Mouse (Mus musculus) midbrain, embryonic 11.5 days (tissue): ENCODE data around the gene Sertad1. TPM values are rescaled to one million over a fixed set of nuclear protein-coding genes. Genes with fewer than 3 reads are reported as not detected.

Source experiments
- ATAC-seq: fragments of 200-750 bp; cut with Nextera tagmentation; 2 replicates; pipeline ENCODE4 v1.8.0; 2017; ENCODE audit warnings: moderate TSS enrichment, moderate library complexity; ENCODE audit not compliant: low FRiP score
- DNase-seq: peaks from one replicate; pipeline ENCODE4 v3.0.0; 2015; ENCODE audit warnings: low spot score; ENCODE audit errors: missing footprints
- H3K27ac ChIP-seq: fragments of 300-500 bp; sonication (generic); 2 replicates; pipeline ENCODE4 v1.5.1; 2014; ENCODE audit warnings: low read depth, low read length
- H3K27me3 ChIP-seq: fragments of 300-500 bp; sonication (generic); 2 replicates; pipeline ENCODE4 v1.6.1; 2014; ENCODE audit warnings: mild to moderate bottlenecking, low read length, moderate library complexity, mixed read lengths; ENCODE audit not compliant: control insufficient read depth, insufficient read depth
- H3K36me3 ChIP-seq: fragments of 300-500 bp; sonication (generic); 2 replicates; pipeline ENCODE4 v1.6.1; 2014; ENCODE audit warnings: mild to moderate bottlenecking, low read length, moderate library complexity, mixed read lengths; ENCODE audit not compliant: control insufficient read depth, insufficient read depth
- H3K4me1 ChIP-seq: fragments of 300-500 bp; sonication (generic); 2 replicates; pipeline ENCODE4 v1.6.1; 2014; ENCODE audit warnings: low read length; ENCODE audit not compliant: control insufficient read depth, insufficient read depth
- H3K4me2 ChIP-seq: fragments of 300-500 bp; sonication (generic); 2 replicates; pipeline ENCODE4 v1.6.1; 2014; ENCODE audit warnings: mild to moderate bottlenecking, moderate library complexity
- H3K4me3 ChIP-seq: fragments of 300-500 bp; sonication (generic); 2 replicates; pipeline ENCODE4 v1.5.1; 2014; ENCODE audit warnings: low read depth, low read length
- H3K9ac ChIP-seq: fragments of 300-500 bp; sonication (generic); 2 replicates; pipeline ENCODE4 v1.6.1; 2014; ENCODE audit warnings: low read length
- H3K9me3 ChIP-seq: fragments of 300-500 bp; sonication (generic); 2 replicates; pipeline ENCODE4 v1.6.1; 2016; ENCODE audit warnings: low read length; ENCODE audit not compliant: control insufficient read depth
- WGBS: fragments of 180-500 bp; shearing (Covaris S2); extraction: QIAGEN DNeasy Blood & Tissue Kit; methylation state at CpG from one replicate; pipeline ENCODE4 v1.1.7; 2014; 5-methylcytosine and 5-hydroxymethylcytosine counted together
- polyA plus RNA-seq: library from polyadenylated mRNA; unstranded; fragments of >200 nt; fragmentation: Nextera tagmentation; extraction: Ambion mirVana; gene quantifications from 2 replicates; pipeline ENCODE4 v1.2.1, GENCODE M21; 2014

Gene Sertad1
- polyA plus RNA-seq, 1 experiment from 2014 or later, result 15.5 TPM

DNA sequence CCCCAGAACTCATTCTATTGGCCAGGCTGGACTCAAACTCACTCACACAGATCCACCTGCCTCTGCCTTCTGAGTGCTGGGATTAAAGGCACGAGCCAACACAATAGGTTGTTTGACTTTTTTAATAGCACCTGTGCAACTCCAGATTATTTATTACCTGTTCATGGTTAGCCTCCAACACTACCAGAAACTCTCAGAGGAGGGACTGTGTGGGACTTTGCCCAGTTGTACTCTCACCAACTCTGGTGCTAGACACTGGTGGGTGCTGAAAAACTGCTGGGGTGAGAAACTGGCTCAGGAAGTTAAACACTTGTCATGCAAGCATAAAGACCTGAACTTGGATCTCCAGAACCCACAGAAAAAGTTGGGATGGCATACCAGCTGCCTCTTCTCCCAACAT is 7.0 kb upstream of the Sertad1 start:
- Histone ChIP-seq H3K27ac (no peak overlapping the region), H3K4me2 (no peak overlapping the region), H3K4me1 (peaks cover 6% of the 10 kb centered on the region; the same call in 1 of the 2 replicates), H3K9ac (no peak overlapping the region), H3K9me3 (no peaks in the 10 kb centered on the region), H3K4me3 (no peak overlapping the region), H3K36me3 (peaks cover 5% of the 10 kb centered on the region; the same call in 1 of the 2 replicates), H3K27me3 (no peaks in the 10 kb centered on the region)
- WGBS, result 80% methylated on average over 1 of the region's 1 CpGs
- DNase-seq (peak; percentile 56), ATAC-seq (no peak)

DNA sequence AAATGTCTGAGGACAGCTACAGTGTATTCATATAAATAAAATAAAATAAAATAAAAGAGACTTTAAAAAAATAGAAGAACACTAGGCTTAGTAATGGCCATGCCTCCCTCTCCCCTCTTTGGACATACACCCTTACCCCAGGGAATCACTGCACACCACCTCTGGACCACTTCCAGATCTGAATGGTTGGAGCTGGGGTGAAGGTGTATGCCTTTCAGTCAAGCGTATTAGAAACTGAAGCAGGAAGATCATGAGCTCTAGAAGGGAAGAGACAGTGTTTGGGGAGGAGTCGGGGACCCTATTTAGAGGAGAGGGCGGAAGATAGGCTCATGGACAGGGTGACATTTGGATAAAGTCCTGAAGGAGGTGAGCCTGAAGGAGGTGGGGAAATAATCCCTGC is 6.2 kb upstream of the Sertad1 start:
- Histone ChIP-seq H3K36me3 (peaks cover 5% of the 10 kb centered on the region; the same call in 1 of the 2 replicates), H3K27me3 (no peaks in the 10 kb centered on the region; the same call in 1 of the 2 replicates), H3K4me1 (0 out of 2 replicates have a peak, but pooled peaks cover 2% of the 10 kb centered on the region), H3K9ac (no peak overlapping the region), H3K4me3 (no peak overlapping the region), H3K9me3 (no peaks in the 10 kb centered on the region), H3K27ac (no peak overlapping the region), H3K4me2 (no peak overlapping the region)
- WGBS, result 64% methylated on average over 3 of the region's 3 CpGs
- no peak for ATAC-seq
- no peak for DNase-seq

DNA sequence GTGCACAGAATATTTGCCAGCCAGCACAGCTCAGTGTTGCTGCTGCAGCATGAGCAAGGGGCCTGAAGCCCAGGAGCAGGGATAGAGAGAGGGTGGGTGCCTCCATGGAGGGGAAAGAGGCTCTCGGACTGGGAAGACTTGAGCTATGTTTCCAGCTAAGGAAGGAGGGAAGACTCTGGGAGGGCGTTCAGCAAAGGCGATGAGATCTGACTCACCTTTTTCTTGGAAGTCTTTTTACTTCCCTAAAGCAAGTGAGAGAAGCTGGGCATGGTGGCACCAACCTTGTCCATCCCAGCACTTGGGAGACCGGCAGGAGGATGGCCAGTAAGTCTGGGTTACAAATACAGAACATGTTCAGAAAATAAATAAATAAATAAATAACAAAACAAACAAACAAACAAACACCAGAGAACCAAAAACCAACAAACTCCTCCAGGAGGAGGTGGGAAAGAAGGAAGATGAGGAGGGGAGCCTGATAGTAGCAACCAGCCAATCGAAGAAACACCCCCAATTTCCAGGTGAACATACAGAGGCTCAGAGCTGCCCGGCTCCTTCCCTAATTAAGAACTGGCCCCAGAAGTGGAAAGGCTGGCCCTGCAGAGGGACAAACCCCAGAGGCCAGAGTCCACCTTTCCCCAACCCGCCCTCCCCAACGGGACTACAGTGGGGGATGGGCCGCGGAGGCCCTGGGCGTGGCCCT is 5.6 kb upstream of the Sertad1 start:
- DNase-seq (no peak), ATAC-seq (no peak; the same call in 1 of the 2 replicates)
- Histone ChIP-seq H3K9ac (peak overlapping the region; percentile 51; the same call in 1 of the 2 replicates), H3K4me2 (peak overlapping the region; percentile 46), H3K9me3 (no peaks in the 10 kb centered on the region), H3K36me3 (peaks cover 5% of the 10 kb centered on the region; the same call in 1 of the 2 replicates), H3K4me1 (0 out of 2 replicates have a peak, but pooled peaks cover 2% of the 10 kb centered on the region), H3K27me3 (no peaks in the 10 kb centered on the region; the same call in 1 of the 2 replicates), H3K4me3 (0 out of 2 replicates have a peak overlapping the region, but pooled peaks have one; percentile 5), H3K27ac (no peak overlapping the region)
- 14% methylated on average over 11 of the region's 11 CpGs for WGBS

DNA sequence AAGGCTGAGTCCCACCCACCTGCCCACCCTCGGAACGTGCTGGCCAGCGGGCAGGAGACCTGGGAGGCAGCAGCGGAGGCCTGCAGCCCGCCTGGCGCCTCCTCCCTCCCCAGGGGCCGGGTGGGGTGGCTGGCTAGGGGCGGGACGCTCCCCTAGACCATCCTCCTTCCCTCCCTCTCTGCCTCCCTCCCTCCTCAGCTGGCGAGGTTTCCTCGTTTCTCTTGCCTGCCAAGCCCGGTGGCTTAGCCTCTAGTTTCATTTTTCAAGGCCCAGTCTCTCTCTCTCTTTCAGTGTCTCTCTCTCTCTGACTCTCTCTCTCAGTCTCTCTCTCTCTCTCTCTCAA is 5.1 kb upstream of the Sertad1 start:
- Histone ChIP-seq H3K4me2 (peak overlapping the region; percentile 46), H3K27ac (no peak overlapping the region), H3K9ac (peak overlapping the region; percentile 51), H3K27me3 (no peaks in the 10 kb centered on the region; the same call in 1 of the 2 replicates), H3K4me1 (0 out of 2 replicates have a peak, but pooled peaks cover 2% of the 10 kb centered on the region), H3K9me3 (no peaks in the 10 kb centered on the region), H3K36me3 (peaks cover under 1% of the 10 kb centered on the region; the same call in 1 of the 2 replicates), H3K4me3 (peak overlapping the region; percentile 5; the same call in 1 of the 2 replicates)
- ATAC-seq (peak; percentile 84), DNase-seq (peak; percentile 89)
- 2% methylated on average over 8 of the region's 12 CpGs for whole genome bisulfite sequencing

DNA sequence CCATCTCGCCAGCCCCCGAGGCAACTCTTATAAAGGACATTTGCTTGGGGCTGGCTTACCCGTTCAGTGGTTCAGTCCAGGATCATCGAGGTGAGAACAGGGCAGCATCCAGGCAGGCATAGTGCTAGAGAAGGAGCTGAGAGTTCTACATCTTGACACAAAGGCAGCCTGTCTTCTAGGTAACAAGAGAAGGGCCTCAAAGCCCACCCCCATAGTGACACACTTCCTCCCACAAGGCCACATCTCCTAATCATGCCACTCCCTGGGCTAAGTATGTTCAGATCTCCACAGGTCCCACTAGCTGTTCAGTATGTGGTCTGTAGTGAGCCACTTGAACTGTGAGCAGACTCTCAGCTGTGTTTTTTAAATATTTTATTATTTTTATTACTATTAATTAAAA is 2.9 kb upstream of the Sertad1 start:
- H3K36me3 ChIP-seq, result no peaks in the 10 kb centered on the region
- H3K27ac ChIP-seq, result no peak overlapping the region
- H3K4me3 ChIP-seq, result no peak overlapping the region
- DNase-seq, result no peak
- H3K4me1 ChIP-seq, result peaks cover 7% of the 10 kb centered on the region
- 92% methylated on average over 4 of the region's 4 CpGs for WGBS
- no peak for ATAC-seq
- no peaks in the 10 kb centered on the region for H3K9me3 ChIP-seq
- no peak overlapping the region for H3K9ac ChIP-seq
- no peak overlapping the region for H3K4me2 ChIP-seq
- no peaks in the 10 kb centered on the region; the same call in 1 of the 2 replicates for H3K27me3 ChIP-seq

- 5% methylated on average over 13 of the region's 13 CpGs for WGBS
- peak; percentile 16; the same call in 1 of the 2 replicates for ATAC-seq
- Histone ChIP-seq H3K36me3 (no peaks in the 10 kb centered on the region), H3K9me3 (no peaks in the 10 kb centered on the region), H3K9ac (peak overlapping the region; percentile 44), H3K4me2 (peak overlapping the region; percentile 68), H3K4me1 (peaks cover 12% of the 10 kb centered on the region), H3K4me3 (peak overlapping the region; percentile 75), H3K27me3 (no peaks in the 10 kb centered on the region; the same call in 1 of the 2 replicates), H3K27ac (no peak overlapping the region; the same call in 1 of the 2 replicates)
- DNase-seq, result no peak
Observed at GRCm38 (mm10) chr7:27486102-27486769, 474 bp upstream of the Sertad1 start.

DNA sequence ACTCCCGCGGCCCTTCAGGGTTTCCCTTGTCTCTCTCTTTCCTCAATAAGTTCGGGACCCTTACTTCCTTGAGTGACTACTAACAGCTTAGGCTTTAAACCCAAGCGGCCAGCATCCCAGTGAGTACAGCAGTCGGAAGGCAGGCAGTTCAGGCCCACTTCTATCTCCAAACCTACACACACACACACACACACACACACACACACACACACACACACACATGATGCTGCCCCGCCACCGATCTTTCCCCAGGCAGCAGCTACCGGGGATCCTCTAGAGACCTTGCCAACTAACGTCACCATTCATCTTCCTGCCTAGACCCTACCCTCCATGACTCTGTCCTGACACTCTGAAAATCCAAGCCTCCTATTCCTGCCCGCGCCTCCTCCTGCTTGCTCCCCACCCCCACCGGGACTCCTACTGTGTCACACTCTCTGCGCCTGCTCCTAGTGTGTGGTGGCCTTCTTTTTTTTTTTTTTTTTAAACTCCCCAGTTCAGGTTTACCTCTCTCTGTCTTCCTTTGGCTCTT is 1.1 kb downstream of the Sertad1 start:
- Histone ChIP-seq H3K4me1 (peaks cover 10% of the 10 kb centered on the region), H3K27ac (no peak overlapping the region), H3K9ac (peak overlapping the region; percentile 79), H3K27me3 (no peaks in the 10 kb centered on the region; the same call in 1 of the 2 replicates), H3K4me3 (peak overlapping the region; percentile 75), H3K36me3 (no peaks in the 10 kb centered on the region), H3K4me2 (peak overlapping the region; percentile 68), H3K9me3 (no peaks in the 10 kb centered on the region)
- WGBS, result under 1% methylated on average over 13 of the region's 13 CpGs
- ATAC-seq (no peak), DNase-seq (no peak)

DNA sequence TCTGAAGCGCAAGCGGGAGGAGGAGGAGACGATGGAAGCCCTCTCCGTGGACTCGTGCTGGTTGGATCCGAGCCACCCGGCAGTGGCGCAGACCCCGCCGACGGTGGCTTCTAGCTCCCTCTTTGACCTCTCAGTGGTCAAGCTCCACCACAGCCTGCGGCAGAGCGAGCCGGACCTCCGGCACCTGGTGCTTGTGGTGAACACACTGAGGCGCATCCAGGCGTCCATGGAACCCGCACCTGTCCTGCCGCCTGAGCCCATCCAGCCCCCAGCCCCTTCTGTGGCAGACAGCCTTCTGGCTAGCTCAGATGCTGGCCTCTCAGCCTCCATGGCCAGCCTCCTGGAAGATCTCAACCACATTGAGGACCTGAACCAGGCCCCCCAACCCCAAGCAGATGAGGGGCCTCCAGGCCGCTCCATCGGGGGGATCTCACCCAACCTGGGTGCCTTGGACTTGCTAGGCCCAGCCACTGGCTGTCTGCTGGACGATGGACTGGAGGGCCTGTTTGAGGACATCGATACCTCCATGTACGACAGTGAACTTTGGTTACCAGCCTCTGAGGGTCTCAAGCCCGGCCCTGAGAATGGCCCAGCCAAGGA is 2.7 kb downstream of the Sertad1 start:
- Histone ChIP-seq H3K4me2 (no peak overlapping the region), H3K4me3 (no peak overlapping the region)
- WGBS, result 90% methylated on average over 25 of the region's 25 CpGs

More for the DNA sequence above, 2.7 kb downstream of the Sertad1 start:
- Histone ChIP-seq H3K4me1 (peaks cover 10% of the 10 kb centered on the region), H3K9me3 (no peaks in the 10 kb centered on the region), H3K9ac (no peak overlapping the region), H3K36me3 (no peaks in the 10 kb centered on the region), H3K27ac (no peak overlapping the region), H3K27me3 (no peaks in the 10 kb centered on the region; the same call in 1 of the 2 replicates)
- ATAC-seq, result no peak
- no peak for DNase-seq
